Mouse (Mus musculus) E14TG2a.4 (cell line): ENCODE measurements around the gene Actl6b.

ENCODE experiments used
- CTCF ChIP-seq: conservative IDR thresholded peaks from 2 replicates; pipeline ENCODE4 v1.5.1; 2014; ENCODE audit warnings: low read length
- POU5F1 ChIP-seq: IDR thresholded peaks from 2 replicates; pipeline ENCODE4 v1.6.1; 2014; ENCODE audit warnings: low read length, borderline replicate concordance

DNA sequence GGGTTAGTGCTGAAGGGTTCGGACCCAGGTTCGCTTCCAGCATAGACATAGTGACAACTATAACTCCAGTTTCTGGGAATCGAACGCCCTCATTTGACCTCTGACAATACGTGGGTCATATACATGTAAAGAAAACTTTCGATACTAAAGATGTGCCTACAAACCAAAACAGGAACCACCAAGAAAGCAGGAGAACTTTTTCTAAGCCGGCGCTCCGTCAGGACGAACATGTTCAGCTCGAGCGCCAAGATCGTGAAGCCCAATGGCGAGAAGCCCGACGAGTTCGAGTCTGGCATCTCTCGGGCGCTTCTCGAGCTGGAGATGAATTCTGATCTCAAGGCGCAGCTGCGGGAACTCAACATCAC, 48.0 kb downstream of the Actl6b start:
- TF ChIP-seq CTCF, result no peak
- TF ChIP-seq POU5F1, result no peak
